Mouse (Mus musculus) frontal cortex, adult (tissue): Measurements from ENCODE around the gene Gm5862.
"Not testable (repeated sequence)": the region's sequence is repeated elsewhere in the genome, so short reads cannot be mapped to it uniquely, and the experiment has no call there.

Source experiments
- ATAC-seq: cut with Nextera tagmentation; 2 replicates; pipeline ENCODE4 v1.9.2; 2017; ENCODE audit warnings: mild to moderate bottlenecking, moderate library complexity, mixed read lengths; ENCODE audit not compliant: low TSS enrichment

The Gm5862 gene

DNA sequence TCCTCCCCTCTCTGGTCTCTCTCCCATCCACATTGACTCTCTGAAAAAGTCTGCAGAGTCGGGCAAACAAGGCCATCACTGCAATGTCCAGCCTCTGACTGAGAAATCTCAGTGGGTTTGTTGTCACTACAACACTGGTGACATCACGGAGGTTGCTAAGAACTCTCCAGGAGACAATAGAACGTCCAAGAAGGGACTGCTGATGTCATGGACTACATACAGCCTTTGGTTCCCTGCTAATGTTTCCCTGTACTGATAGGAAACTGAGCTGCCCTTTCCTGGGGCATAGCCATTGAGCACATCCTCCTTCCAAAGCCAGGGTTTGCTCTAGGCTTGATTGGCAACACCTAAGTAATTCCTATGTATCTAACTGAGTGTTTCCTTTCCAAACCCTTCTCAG is at the start of gene Gm5862:
Gene Gm5862, minus strand, starts transcription at position 101 of the 400 bp plus-strand sequence.
- ATAC-seq, result not testable (repeated sequence)

DNA sequence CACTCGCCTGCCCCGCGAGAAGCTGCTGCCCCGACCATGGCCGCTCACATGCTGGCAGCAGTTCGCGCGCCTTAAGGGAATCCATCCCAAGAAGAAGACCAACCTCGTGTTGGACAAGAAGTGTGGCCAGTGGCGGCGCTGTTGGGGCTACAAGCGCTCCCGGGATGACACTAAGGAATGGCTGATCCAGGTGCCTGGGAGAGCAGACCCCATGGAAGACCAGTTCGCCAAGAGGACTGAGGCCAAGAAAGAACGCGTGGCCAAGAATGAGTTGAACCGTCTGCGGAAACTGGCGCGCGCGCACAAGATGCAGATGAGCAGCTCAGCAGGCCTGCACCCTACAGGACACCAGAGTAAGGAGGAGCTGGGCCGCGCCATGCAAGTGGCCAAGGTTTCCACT is 48.0 kb upstream of the Gm5862 start:
- no peak for ATAC-seq

DNA sequence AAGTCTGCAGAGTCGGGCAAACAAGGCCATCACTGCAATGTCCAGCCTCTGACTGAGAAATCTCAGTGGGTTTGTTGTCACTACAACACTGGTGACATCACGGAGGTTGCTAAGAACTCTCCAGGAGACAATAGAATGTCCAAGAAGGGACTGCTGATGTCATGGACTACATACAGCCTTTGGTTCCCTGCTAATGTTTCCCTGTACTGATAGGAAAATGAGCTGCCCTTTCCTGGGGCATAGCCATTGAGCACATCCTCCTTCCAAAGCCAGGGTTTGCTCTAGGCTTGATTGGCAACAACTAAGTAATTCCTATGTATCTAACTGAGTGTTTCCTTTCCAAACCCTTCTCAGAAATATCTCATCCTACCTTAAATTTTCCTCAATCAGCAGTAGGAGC is 35.8 kb upstream of the Gm5862 start, which contains the start of gene Gm7347:
Gene Gm7347, minus strand, starts transcription at position 101 of the 400 bp plus-strand sequence.
- ATAC-seq, result not testable (repeated sequence)

DNA sequence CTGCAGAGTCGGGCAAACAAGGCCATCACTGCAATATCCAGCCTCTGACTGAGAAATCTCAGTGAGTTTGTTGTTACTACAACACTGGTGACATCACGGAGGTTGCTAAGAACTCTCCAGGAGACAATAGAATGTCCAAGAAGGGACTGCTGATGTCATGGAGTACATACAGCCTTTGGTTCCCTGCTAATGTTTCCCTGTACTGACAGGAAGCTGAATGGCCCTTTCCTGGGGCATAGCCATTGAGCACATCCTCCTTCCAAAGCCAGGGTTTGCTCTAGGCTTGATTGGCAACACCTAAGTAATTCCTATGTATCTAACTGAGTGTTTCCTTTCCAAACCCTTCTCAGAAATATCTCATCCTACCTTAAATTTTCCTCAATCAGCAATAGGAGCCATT is 16.7 kb upstream of the Gm5862 start, which contains the start of gene Speer4a:
Gene Speer4a, minus strand, starts transcription at position 101 of the 400 bp plus-strand sequence.
- not testable (repeated sequence) for ATAC-seq

DNA sequence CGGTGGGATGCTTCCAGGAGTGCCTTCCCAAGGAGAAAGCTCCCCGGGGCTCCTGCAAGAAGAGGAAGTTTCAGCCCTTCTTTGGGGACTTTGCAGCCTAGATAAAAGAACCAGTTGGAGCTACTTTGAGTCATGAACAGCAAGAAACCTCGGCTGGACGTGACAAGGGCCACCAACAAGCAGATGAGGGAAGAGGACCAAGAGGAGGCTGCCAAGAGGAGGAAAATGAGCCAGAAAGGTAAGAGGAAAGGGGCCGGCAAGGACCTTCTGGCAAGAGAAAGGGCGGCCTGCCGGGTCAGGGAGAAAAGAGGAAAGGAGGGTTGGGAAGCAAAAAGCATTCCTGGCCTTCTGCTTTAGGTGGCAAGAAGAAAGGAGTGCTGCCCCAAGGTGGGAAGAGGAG is 15.0 kb downstream of the Gm5862 start:
- ATAC-seq, result not testable (repeated sequence)

DNA sequence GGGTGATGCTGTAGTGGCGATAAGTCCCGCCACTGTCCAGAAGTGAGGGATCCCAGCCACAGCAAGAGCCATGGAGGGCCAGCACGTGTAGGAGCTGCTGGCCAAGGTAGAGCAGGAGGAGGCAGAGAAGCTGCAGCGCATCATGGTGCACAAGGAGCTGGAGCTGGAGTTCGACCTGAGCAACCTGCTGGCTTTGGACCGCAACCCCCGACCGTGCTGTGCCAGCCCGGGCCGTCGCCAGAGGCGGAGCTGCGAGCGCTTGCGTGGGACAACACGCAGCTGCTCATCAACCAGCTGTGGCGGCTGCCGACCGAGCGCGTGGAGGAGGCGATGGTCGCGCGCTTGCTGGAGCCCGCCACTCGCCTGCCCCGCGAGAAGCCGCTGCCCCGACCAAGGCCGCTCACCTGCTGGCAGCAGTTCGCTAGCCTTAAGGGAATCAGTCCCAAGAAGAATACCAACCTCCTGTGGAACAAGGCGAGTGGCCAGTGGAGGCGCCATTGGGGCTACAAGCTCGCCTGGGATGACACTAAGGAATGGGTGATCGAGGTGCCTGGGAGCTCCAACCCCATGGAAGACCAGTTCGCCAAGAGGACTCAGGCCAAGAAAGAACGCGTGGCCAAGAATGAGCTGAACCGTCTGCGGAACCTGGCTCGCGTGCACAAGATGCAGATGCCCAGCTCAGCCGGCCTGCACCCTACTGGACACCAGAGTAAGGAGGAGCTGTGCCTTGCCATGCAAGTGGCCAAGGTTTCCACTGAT is 15.6 kb downstream of the Gm5862 start:
- ATAC-seq, result peak; percentile 91

DNA sequence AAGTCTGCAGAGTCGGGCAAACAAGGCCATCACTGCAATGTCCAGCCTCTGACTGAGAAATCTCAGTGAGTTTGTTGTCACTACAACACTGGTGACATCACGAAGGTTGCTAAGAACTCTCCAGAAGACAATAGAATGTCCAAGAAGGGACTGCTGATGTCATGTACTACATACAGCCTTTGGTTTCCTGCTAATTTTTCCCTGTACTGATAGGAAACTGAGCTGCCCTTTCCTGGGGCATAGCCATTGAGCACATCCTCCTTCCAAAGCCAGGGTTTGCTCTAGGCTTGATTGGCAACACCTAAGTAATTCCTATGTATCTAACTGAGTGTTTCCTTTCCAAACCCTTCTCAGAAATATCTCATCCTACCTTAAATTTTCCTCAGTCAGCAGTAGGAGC is 18.0 kb downstream of the Gm5862 start, which contains the start of gene Gm1979:
Gene Gm1979, minus strand, starts transcription at position 101 of the 400 bp plus-strand sequence.
- not testable (repeated sequence) for ATAC-seq

DNA sequence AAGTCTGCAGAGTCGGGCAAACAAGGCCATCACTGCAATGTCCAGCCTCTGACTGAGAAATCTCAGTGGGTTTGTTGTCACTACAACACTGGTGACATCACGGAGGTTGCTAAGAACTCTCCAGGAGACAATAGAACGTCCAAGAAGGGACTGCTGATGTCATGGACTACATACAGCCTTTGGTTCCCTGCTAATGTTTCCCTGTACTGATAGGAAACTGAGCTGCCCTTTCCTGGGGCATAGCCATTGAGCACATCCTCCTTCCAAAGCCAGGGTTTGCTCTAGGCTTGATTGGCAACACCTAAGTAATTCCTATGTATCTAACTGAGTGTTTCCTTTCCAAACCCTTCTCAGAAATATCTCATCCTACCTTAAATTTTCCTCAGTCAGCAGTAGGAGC is 34.2 kb downstream of the Gm5862 start, which contains the start of gene Gm21698:
Gene Gm21698, minus strand, starts transcription at position 101 of the 400 bp plus-strand sequence.
- ATAC-seq, result not testable (repeated sequence)

DNA sequence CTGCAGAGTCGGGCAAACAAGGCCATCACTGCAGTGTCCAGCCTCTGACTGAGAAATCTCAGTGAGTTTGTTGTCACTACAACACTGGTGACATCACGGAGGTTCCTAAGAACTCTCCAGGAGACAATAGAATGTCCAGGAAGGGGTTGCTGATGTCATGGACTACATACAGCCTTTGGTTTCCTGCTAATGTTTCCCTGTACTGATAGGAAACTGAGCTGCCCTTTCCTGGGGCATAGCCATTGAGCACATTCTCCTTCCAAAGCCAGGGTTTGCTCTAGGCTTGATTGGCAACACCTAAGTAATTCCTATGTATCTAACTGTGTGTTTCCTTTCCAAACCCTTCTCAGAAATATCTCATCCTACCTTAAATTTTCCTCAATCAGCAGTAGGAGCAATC is 50.2 kb downstream of the Gm5862 start, which contains the start of gene Gm21680:
Gene Gm21680, minus strand, starts transcription at position 101 of the 400 bp plus-strand sequence.
- not testable (repeated sequence) for ATAC-seq
